Mouse (Mus musculus) E14TG2a.4 (cell line): ENCODE data around the gene Pcbp2.
A peak's percentile ranks its signal among the peaks of the same experiment; 100 is the strongest.

ENCODE experiments used
- H3K27me3 ChIP-seq: 2 replicates; pipeline ENCODE4 v1.6.1; 2014; ENCODE audit warnings: low read length, control low read depth; ENCODE audit not compliant: insufficient read depth
- H3K36me3 ChIP-seq: 2 replicates; pipeline ENCODE4 v1.6.1; 2014; ENCODE audit warnings: low read length, control low read depth; ENCODE audit not compliant: insufficient read depth
- H3K4me1 ChIP-seq: replicated peaks from 2 replicates; pipeline ENCODE4 v1.6.1; 2014; ENCODE audit warnings: low read depth, low read length, control low read depth
- H3K4me3 ChIP-seq: replicated peaks from 2 replicates; pipeline ENCODE4 v1.5.1; 2014; ENCODE audit warnings: mild to moderate bottlenecking, low read length
- H3K9me3 ChIP-seq: 2 replicates; pipeline ENCODE4 v1.6.1; 2014; ENCODE audit warnings: low read length, control low read depth
- CTCF ChIP-seq: conservative IDR thresholded peaks from 2 replicates; pipeline ENCODE4 v1.5.1; 2014; ENCODE audit warnings: low read length
- NANOG ChIP-seq: IDR thresholded peaks from 2 replicates; pipeline ENCODE4 v1.6.1; 2014; ENCODE audit warnings: borderline replicate concordance, low read length, mixed read lengths
- POU5F1 ChIP-seq: IDR thresholded peaks from 2 replicates; pipeline ENCODE4 v1.6.1; 2014; ENCODE audit warnings: low read length, borderline replicate concordance

Pcbp2 gene

DNA sequence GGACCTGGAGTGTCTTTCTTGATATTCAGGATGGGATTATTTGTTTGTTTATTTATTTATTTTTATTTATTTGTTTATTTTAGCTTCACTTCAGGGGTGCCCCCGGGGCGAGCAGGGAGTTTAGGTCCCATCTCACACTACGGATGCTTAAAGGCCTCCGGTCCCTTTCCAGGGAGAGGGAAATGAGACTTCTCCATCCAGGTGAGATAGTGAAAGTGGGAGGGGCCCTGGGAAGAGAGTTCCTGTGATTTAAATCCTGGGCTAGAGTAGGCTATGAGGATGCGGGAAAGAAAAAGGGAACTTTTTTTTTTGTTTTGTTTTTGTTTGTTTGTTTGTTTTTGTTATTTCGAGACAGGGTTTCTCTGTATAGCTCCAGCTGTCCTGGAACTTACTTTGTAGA, 11.0 kb upstream of the Pcbp2 start:
- TF ChIP-seq CTCF (no peak), NANOG (no peak), POU5F1 (no peak)
- H3K4me1 ChIP-seq: peaks cover 67% of the 10 kb centered on the region
- no peaks in the 10 kb centered on the region for H3K9me3 ChIP-seq
- H3K27me3 ChIP-seq: no peaks in the 10 kb centered on the region
- H3K4me3 ChIP-seq: peak overlapping the region; percentile 80
- H3K36me3 ChIP-seq: peaks cover 27% of the 10 kb centered on the region

GRCm38 (mm10) chr15:102459847-102460246, 10.5 kb upstream of the Pcbp2 start:
- TF ChIP-seq POU5F1 (no peak), NANOG (no peak), CTCF (no peak)
- Histone ChIP-seq H3K4me1 (peaks cover 65% of the 10 kb centered on the region), H3K36me3 (peaks cover 32% of the 10 kb centered on the region), H3K4me3 (peak overlapping the region; percentile 80), H3K9me3 (no peaks in the 10 kb centered on the region), H3K27me3 (no peaks in the 10 kb centered on the region)

DNA sequence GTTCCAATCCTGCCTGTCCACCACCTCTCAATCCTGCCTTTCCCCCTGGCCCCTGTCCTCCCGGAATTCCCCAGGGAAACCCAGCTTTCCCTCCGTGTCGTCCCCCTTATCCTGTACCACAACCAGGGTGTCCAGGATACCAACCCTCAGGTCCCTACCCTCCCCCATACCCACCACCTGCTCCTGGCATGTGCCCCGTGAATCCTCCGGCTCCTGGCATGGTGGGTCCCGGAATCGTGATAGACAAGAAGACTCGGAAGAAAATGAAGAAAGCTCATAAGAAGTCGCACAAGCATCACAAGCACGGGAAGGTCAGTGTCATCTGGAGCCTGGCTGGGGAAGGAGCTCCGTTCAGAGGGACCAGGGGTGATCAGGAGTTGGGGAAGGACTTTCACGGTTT, 9.9 kb upstream of the Pcbp2 start:
- no peaks in the 10 kb centered on the region for H3K9me3 ChIP-seq
- peaks cover 37% of the 10 kb centered on the region for H3K36me3 ChIP-seq
- H3K4me1 ChIP-seq: peaks cover 65% of the 10 kb centered on the region
- TF ChIP-seq POU5F1: no peak
- H3K27me3 ChIP-seq: no peaks in the 10 kb centered on the region
- H3K4me3 ChIP-seq: peak overlapping the region; percentile 80

- Histone ChIP-seq H3K27me3 (no peaks in the 10 kb centered on the region), H3K4me1 (peaks cover 62% of the 10 kb centered on the region), H3K36me3 (peaks cover 43% of the 10 kb centered on the region), H3K9me3 (no peaks in the 10 kb centered on the region), H3K4me3 (peak overlapping the region; percentile 80)
- TF ChIP-seq POU5F1: no peak
- peak; percentile 25; the same call in 1 of the 2 replicates for TF ChIP-seq NANOG
These were observed 9.4 kb upstream of the Pcbp2 start for GRCm38 (mm10) chr15:102460971-102461370.

- TF ChIP-seq CTCF (no peak; the same call in none of the 2 replicates), POU5F1 (no peak), NANOG (no peak)
- peaks cover 49% of the 10 kb centered on the region for H3K36me3 ChIP-seq
These were observed 8.8 kb upstream of the Pcbp2 start for GRCm38 (mm10) chr15:102461430-102462075.

DNA sequence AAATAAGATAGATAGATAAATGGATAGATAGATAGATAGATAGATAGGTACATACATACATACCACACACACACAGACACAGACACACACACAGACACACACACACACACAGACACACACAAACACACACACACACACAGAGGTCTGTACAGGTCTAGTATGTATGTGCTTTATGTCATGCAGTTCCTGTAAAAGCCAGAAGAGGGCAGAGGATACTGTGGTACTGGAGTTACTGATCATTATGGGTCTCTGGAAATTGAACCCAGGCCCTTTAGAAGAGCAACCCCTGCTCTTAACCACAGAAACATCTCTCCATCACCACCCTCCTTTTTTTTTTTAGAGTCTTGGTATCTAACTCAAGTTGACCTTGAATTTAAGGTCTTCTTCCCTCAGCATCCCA, 6.7 kb upstream of the Pcbp2 start:
- Histone ChIP-seq H3K9me3 (no peaks in the 10 kb centered on the region), H3K27me3 (no peaks in the 10 kb centered on the region), H3K4me1 (peaks cover 49% of the 10 kb centered on the region), H3K4me3 (no peak overlapping the region), H3K36me3 (peaks cover 68% of the 10 kb centered on the region)
- TF ChIP-seq NANOG (no peak), CTCF (peak; percentile 53), POU5F1 (no peak)

More at GRCm38 (mm10) chr15:102461430-102462075, 8.8 kb upstream of the Pcbp2 start:
- peaks cover 58% of the 10 kb centered on the region for H3K4me1 ChIP-seq
- H3K4me3 ChIP-seq: peak overlapping the region; percentile 80
- no peaks in the 10 kb centered on the region for H3K27me3 ChIP-seq
- H3K9me3 ChIP-seq: no peaks in the 10 kb centered on the region

DNA sequence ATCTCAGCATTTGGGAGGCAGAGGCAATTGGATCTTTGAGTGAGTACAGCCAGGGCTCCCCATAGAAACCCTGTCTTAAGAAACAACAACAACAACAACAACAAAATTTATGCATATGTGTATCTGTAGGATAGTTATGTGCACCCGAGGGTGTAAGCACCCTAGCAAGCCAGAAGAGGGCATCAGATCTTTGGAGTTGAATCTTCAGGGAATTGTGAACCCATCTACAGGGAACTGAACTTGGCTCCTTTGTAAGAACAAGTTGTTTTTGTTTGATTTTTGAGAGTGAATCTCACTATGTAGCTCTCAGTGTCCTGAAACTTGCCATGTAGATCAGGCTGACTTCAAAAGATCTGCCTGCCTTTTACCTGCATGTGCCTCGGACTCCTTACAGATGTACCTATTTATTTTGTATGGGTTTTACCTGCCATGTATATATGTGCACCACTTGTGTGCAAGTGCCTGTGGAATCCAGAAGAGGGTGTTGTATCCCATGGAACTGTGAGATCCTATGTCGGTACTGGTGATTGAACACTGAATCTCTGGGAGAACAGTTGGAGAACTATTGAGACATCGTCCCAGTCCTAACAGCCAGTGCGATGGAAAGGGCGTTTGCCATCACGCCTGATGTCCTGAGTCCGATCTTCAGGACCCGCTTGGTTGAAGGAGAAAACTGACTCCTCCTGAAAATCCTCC, 1.5 kb upstream of the Pcbp2 start:
- Histone ChIP-seq H3K4me1 (peaks cover 35% of the 10 kb centered on the region), H3K36me3 (peaks cover 75% of the 10 kb centered on the region), H3K4me3 (no peak overlapping the region), H3K9me3 (no peaks in the 10 kb centered on the region), H3K27me3 (no peaks in the 10 kb centered on the region)
- TF ChIP-seq POU5F1 (no peak), CTCF (no peak; the same call in 1 of the 2 replicates), NANOG (no peak)

- Histone ChIP-seq H3K9me3 (no peaks in the 10 kb centered on the region), H3K27me3 (no peaks in the 10 kb centered on the region), H3K36me3 (peaks cover 75% of the 10 kb centered on the region), H3K4me1 (peaks cover 43% of the 10 kb centered on the region), H3K4me3 (peak overlapping the region; percentile 92)
- TF ChIP-seq CTCF: no peak
- no peak for TF ChIP-seq POU5F1
- no peak for TF ChIP-seq NANOG
These were observed 411 bp downstream of the Pcbp2 start for GRCm38 (mm10) chr15:102470605-102471294.

GRCm38 (mm10) chr15:102471295-102471645, 931 bp downstream of the Pcbp2 start:
- Histone ChIP-seq H3K36me3 (peaks cover 75% of the 10 kb centered on the region), H3K27me3 (no peaks in the 10 kb centered on the region), H3K4me1 (peaks cover 48% of the 10 kb centered on the region), H3K9me3 (no peaks in the 10 kb centered on the region), H3K4me3 (peak overlapping the region; percentile 92)
- TF ChIP-seq CTCF: no peak
- TF ChIP-seq NANOG: no peak
- no peak for TF ChIP-seq POU5F1
